Mouse (Mus musculus) hematopoietic multipotent progenitor cell, adult 10-12 weeks (in vitro differentiated cells): Measurements from ENCODE around the gene Clasp2. TPM values are rescaled to one million over a fixed set of nuclear protein-coding genes. Genes with fewer than 3 reads are reported as not detected.

ENCODE experiments used
- polyA plus RNA-seq: library from polyadenylated mRNA; stranded (reverse); fragments of >175 nt; gene quantifications from 2 replicates; pipeline ENCODE4 v1.2.3, GENCODE M21; 2012; ENCODE audit warnings: low replicate concordance

Clasp2 gene
- 6.9 and 9.1 TPM in 2 replicates for polyA plus RNA-seq

DNA sequence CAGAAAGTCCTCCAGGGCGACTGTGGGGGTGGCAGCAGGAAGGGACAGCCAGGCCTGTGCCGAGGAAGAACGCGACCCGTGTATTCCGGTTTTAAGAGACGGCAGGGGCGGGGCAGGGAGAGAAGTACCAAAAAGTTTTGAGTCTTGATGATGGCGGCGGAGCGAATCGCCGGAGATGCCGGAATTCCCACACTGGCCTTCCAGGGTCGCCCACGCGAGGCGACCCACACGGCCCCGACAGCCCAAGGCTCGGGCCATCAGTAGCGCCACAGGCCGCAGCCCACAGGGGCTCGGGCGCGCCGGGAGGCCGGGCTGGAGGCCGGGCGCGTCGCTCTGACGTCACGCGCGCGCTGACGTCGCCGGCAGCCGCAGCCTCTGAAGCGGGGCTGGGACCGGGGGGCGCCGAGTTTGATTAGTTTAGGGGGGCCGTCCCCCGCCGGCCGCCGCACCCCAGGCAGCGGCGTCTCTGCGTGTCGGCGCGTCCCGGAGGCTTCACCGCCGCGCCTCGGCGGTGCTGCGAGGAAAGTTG is at the start of gene Clasp2:
Gene Clasp2 (plus strand): TSS at position 366 of the 529 bp plus-strand sequence.

DNA sequence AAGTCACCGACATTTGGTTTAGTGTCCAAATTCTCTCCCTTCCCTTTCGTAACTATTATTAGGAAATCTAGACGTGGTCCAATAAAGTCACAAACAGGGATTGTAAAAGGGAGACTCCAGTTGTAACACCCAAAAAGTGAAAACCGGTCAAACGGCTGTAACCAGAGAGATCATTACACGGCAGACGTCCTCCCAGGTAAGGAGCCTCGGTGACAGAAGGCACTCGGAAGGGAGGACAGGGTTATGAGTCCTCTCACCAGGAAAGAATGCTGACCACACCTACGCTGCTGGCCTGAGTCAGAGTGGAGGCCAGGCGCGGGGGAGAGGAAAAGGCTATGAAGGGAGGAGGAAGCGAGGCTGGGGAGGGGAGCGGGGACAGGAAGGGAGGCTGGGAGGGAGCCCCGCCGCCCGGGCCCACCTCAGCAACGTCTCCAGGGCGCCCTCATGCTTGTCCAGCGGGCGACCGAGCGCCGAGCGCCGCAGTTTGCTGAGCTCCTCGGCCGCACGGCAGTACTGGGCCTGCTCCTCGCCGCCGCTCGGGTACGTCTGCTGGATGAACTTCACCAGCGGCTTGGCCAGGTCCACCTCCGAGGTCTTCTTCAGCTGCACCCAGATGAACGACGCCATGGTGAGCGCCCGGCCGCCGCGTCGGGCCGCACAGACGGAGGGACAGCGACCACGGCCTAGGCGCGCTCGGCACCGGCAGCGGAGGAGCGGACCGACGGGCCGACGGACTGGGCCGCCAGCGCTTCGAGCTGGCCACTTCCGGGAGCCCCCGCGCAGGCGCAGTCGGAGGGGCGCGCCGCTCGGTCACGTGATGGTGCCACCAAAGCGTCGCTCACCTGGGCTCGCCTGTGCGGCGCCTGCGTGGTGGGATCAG is 33.6 kb upstream of the Clasp2 start, which contains the start of gene Pdcd6ip:
Gene Pdcd6ip (minus strand): TSS at position 779 of the 880 bp plus-strand sequence.

DNA sequence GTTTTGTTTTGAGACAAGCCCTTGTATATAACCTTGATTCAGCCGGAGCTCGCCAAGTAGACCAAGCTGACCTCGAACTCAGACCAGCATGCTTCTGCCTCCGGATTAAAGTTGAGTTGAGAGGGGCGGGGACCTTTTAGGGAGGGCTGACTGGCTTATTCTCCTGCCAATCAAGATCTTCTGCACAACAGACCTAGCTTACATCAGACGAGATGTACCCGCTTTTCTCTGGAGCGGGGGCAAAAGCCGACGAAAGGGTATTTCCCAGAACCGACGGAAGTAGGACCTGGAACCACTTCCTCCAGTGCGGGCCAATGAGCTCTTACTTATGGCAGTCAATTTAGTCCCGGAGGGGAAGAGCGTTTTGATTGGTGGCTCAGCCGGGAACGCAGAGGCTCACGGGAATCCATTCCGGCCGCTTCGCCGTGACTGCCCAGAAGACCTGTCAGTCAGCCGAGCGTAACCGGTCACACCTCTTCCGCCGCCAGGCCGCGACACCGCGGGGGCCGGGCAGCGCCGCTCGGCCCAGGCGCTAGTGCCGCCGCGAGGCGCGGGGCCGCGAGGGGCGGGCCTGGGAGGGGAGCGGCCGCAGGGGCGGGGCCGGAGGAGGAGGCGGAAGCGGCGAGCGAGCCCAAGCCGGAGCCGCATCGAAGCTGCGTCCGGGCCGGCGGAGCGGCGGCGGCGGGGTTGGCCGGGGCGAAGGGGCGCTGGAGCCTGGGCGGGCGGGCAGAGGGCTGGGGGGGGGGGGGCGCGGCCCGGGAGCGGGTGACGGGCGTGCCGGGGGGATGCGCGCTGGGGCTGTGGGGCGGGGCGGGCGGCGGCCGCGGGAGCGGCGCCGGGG is 189.5 kb downstream of the Clasp2 start, which contains the start of gene Ubp1:
Gene Ubp1 (plus strand): TSS at position 401 of the 841 bp plus-strand sequence.

Other genes starting within 250 kb of the Clasp2 start
- 176 and 302 TPM in 2 replicates for gene Pdcd6ip, start 33.2 kb upstream of the Clasp2 start, polyA plus RNA-seq
- 42.9 and 62.3 TPM in 2 replicates for gene Ubp1, start 189.5 kb downstream of the Clasp2 start, polyA plus RNA-seq